Mouse (Mus musculus): ENCODE data around the gene Olfr370.

DNA sequence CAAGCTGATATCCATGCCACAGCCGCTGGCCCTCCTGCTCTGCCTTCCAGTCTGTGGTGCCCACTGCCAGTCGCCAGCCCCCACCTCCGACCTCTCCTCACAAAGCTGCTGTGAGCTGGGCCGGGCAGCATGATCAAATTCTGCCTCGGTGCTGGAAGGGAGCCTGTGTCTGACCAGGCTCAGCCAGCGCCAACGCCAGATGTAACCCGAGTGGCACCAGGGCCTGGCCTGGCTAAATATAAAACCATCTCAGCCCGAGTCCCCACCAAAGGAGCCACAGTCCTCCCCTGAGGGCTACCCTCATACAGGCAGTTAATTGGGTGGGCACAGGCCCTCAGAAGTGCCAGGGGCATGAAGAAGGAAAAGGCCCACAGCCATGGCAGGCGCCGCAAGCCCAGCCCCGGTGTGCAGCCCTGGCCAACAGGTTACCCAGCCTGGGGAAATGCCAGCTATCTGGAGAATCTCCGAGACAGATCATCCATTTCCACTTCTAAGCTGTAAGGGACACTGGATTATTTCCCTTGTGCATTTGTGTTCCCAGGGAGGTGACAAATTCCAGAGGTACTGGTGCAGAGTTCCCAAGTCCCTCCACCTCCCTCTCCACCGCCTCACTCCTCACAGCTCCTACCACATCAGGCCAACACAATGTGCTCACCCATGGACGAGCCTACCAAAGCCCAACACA is 39.2 kb downstream of the Olfr370 start:
- TF ChIP-seq CTCF (IDR thresholded peaks at IDR 0.05) (no peak), EP300 (IDR thresholded peaks at IDR 0.05) (no peak)

All from lung, postnatal 0 days (tissue).